Comparison of ENCODE assay signal across 9 mouse cellular contexts in the genomic region with DNA sequence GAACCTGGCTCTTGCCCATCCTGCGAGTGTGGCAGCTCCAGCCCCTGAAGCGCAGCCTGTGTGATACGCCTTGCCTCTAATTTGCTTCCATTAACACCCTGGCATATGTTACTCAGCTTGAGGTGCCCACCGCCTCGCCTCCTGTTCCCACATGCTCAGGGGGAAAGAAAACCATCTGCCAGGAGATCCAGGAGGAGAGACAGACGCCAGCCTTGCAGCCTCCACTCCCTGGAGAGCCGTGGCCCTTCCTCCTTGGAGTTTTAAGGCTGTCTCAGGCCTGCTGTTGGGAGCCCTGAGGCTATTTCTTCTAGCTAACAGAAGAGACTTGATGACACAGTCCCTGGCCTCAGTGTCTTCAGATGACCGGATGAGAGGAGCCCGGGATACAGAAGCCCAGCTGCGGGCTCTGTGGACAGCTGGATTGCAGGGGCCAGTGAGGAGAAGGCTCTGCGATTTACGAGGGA. TPM values are rescaled to one million over a fixed set of nuclear protein-coding genes. Genes with fewer than 3 reads are reported as not detected.
A peak's percentile ranks its signal among the peaks of the same experiment; 100 is the strongest.
DNase-seq lines count a peak whose midpoint lies in the region; ATAC-seq and TF ChIP-seq lines count a peak whose summit lies in the region.
"Had no signal": no experiment of that assay in that cellular context is flagged by ENCODE, and none has a peak within 500 bp of the region (broad histone marks: within the 10 kb centered on the region; RNA-seq: fewer than 3 reads in every experiment).

No protein-coding gene starts in this region.

- ATAC-seq in embryonic facial prominence, embryonic 13.5 days (ENCODE audit: insufficient number of reproducible peaks, insufficient read depth, low FRiP score, low TSS enrichment, low read depth), result no peak
- ATAC-seq in heart, embryonic 16.5 days (replicated peaks; ENCODE audit: extremely low read depth, insufficient read depth, low FRiP score), result no peak
- ATAC-seq in neural tube, embryonic 13.5 days (ENCODE audit: low read depth), result peak; percentile 54
- no peak for ATAC-seq in megakaryocyte progenitor cell, adult 5-6 weeks (replicated peaks; ENCODE audit: poor library complexity)

- H3K36me3 ChIP-seq in embryonic facial prominence, embryonic 13.5 days, result no peaks in the 10 kb centered on the region
- no peaks in the 10 kb centered on the region for H3K36me3 ChIP-seq in heart, embryonic 16.5 days (ENCODE audit: control insufficient read depth, insufficient read depth)
- no peaks in the 10 kb centered on the region for H3K36me3 ChIP-seq in neural tube, embryonic 13.5 days
- H3K36me3 ChIP-seq: liver, embryonic 15.5 days had no signal

- 30% methylated on average over 12 of the region's 12 CpGs for WGBS in embryonic facial prominence, embryonic 13.5 days
- 57% methylated on average over 12 of the region's 12 CpGs for WGBS in heart, embryonic 16.5 days
- WGBS in neural tube, embryonic 13.5 days, result 14% methylated on average over 12 of the region's 12 CpGs

- peak overlapping the region; percentile 57 for H3K27ac ChIP-seq in gastrocnemius, adult 2 months
- peak overlapping the region; percentile 13; the same call in 1 of the 2 replicates for H3K27ac ChIP-seq in embryonic facial prominence, embryonic 13.5 days
- H3K27ac ChIP-seq in heart, embryonic 16.5 days (ENCODE audit: low read length), result peak overlapping the region; percentile 70
- peak overlapping the region; percentile 55; the same call in 1 of the 2 replicates for H3K27ac ChIP-seq in layer of hippocampus, adult 2 months
- peak overlapping the region; percentile 87 for H3K27ac ChIP-seq in neural tube, embryonic 13.5 days (replicated peaks)
- H3K27ac ChIP-seq: liver, embryonic 15.5 days had no signal

- peak overlapping the region; percentile 21; the same call in 1 of the 2 replicates for H3K9ac ChIP-seq in embryonic facial prominence, embryonic 13.5 days
- H3K9ac ChIP-seq in heart, embryonic 16.5 days (ENCODE audit: low read length), result peak overlapping the region; percentile 58
- H3K9ac ChIP-seq in neural tube, embryonic 13.5 days, result 0 out of 2 replicates have a peak overlapping the region, but pooled peaks have one; percentile 1
- H3K9ac ChIP-seq: liver, embryonic 15.5 days had no signal

- H3K27me3 ChIP-seq in embryonic facial prominence, embryonic 13.5 days, result no peaks in the 10 kb centered on the region
- H3K27me3 ChIP-seq in heart, embryonic 16.5 days (ENCODE audit: control insufficient read depth, insufficient read depth, low read length), result no peaks in the 10 kb centered on the region
- no peaks in the 10 kb centered on the region for H3K27me3 ChIP-seq in neural tube, embryonic 13.5 days
- H3K27me3 ChIP-seq: liver, embryonic 15.5 days had no signal

- H3K4me2 ChIP-seq in embryonic facial prominence, embryonic 13.5 days, result no peak overlapping the region
- no peak overlapping the region for H3K4me2 ChIP-seq in heart, embryonic 16.5 days (ENCODE audit: low read depth, low read length)
- H3K4me2 ChIP-seq in neural tube, embryonic 13.5 days, result peak overlapping the region; percentile 5; the same call in 1 of the 2 replicates
- H3K4me2 ChIP-seq: liver, embryonic 15.5 days had no signal

- no peaks in the 10 kb centered on the region for H3K9me3 ChIP-seq in embryonic facial prominence, embryonic 13.5 days
- H3K9me3 ChIP-seq in heart, embryonic 16.5 days (replicated peaks; ENCODE audit: control insufficient read depth, low read length), result no peaks in the 10 kb centered on the region
- no peaks in the 10 kb centered on the region for H3K9me3 ChIP-seq in neural tube, embryonic 13.5 days
- H3K9me3 ChIP-seq: liver, embryonic 15.5 days had no signal

- H3K4me3 ChIP-seq in gastrocnemius, adult 2 months, result peak overlapping the region; percentile 27
- H3K4me3 ChIP-seq in embryonic facial prominence, embryonic 13.5 days, result no peak overlapping the region
- H3K4me3 ChIP-seq in heart, embryonic 16.5 days (ENCODE audit: low read length), result no peak overlapping the region
- H3K4me3 ChIP-seq in layer of hippocampus, adult 2 months, result no peak overlapping the region
- no peak overlapping the region for H3K4me3 ChIP-seq in neural tube, embryonic 13.5 days
- H3K4me3 ChIP-seq: liver, embryonic 15.5 days had no signal

- no peak for TF ChIP-seq CTCF in gastrocnemius, adult 2 months (IDR thresholded peaks at IDR 0.05)
- no peak for TF ChIP-seq CTCF in layer of hippocampus, adult 2 months (conservative IDR thresholded peaks at IDR 0.05)

- intact Hi-C loops in gastrocnemius, adult 2 months (cut with DNase I), result no loop called here

- peaks cover 65% of the 10 kb centered on the region for H3K4me1 ChIP-seq in embryonic facial prominence, embryonic 13.5 days
- peaks cover 76% of the 10 kb centered on the region for H3K4me1 ChIP-seq in heart, embryonic 16.5 days (ENCODE audit: control insufficient read depth, insufficient read depth, low read length)
- H3K4me1 ChIP-seq in neural tube, embryonic 13.5 days (replicated peaks), result peaks cover 88% of the 10 kb centered on the region
- H3K4me1 ChIP-seq: liver, embryonic 15.5 days had no signal

- peak; percentile 56 for DNase-seq in gastrocnemius, adult 2 months
- DNase-seq in gastrocnemius, postnatal 10 days, result no peak
- DNase-seq in layer of hippocampus, adult 2 months (ENCODE audit: low spot score in 2 of 2), result peak; percentile 61 to 64
- no peak for DNase-seq in adrenal gland, adult (ENCODE audit: inconsistent age in 2 of 2, low spot score in 1 of 2)

RNA-seq across cellular contexts. Expression of a gene that starts 32.1 kb away (rescaled TPM):
- total RNA-seq in gastrocnemius, adult 2 months (2021), result 1 to 10 TPM; 7.4 to 8.3 TPM
- total RNA-seq in gastrocnemius, postnatal 10 days (2021), result 10 to 100 TPM; 18.6 to 25.9 TPM
- 18.1 and 20.9 TPM in 2 replicates for polyA plus RNA-seq in embryonic facial prominence, embryonic 13.5 days (2015; fragmentation: Nextera tagmentation; extraction: Ambion mirVana)
- 22.6 and 24.5 TPM in 2 replicates for polyA plus RNA-seq in heart, embryonic 16.5 days (2015; fragmentation: Nextera tagmentation; extraction: Ambion mirVana)
- total RNA-seq in layer of hippocampus, adult 2 months (2021), result 10 to 100 TPM; 25.9 to 30.4 TPM
- 92.2 and 99.6 TPM in 2 replicates for polyA plus RNA-seq in neural tube, embryonic 13.5 days (2015; fragmentation: Nextera tagmentation; extraction: Ambion mirVana)
- 27.9 and 31.9 TPM in 2 replicates for total RNA-seq in megakaryocyte progenitor cell, adult 5-6 weeks (2015)
- total RNA-seq in megakaryocyte progenitor cell, adult 5-6 weeks (2017), result 15.5 and 16.8 TPM in 2 replicates

Comparison
In these comparisons a context has a peak if more than half of its experiments do, and no peak if none do; other contexts are left out.
1. DNase-seq: peak in gastrocnemius, adult 2 months (single experiment) and layer of hippocampus, adult 2 months (2 of 2); none in gastrocnemius, postnatal 10 days (single experiment) and adrenal gland, adult (0 of 2).
2. H3K27ac ChIP-seq: peak in every context shown above with its lines; median percentile 87 in neural tube, embryonic 13.5 days; 70 in heart, embryonic 16.5 days; 57 in gastrocnemius, adult 2 months; 55 in layer of hippocampus, adult 2 months; 13 in embryonic facial prominence, embryonic 13.5 days.
3. H3K9ac ChIP-seq: peak in every context shown above with its lines; median percentile 58 in heart, embryonic 16.5 days; 21 in embryonic facial prominence, embryonic 13.5 days; 1 in neural tube, embryonic 13.5 days.